Mouse (Mus musculus) cerebellum, adult 2 months (tissue): Measurements from ENCODE around the gene Pdk4.

Experiments
- CTCF ChIP-seq: fragments of 200-500 bp; IDR thresholded peaks from 2 replicates; pipeline ENCODE4 v1.5.1; 2011; ENCODE audit warnings: low read depth, mild to moderate bottlenecking, control low read depth, low read length, moderate library complexity, borderline replicate concordance; ENCODE audit not compliant: insufficient read depth
- POLR2A ChIP-seq: fragments of 200-500 bp; IDR thresholded peaks from 2 replicates; pipeline ENCODE4 v1.6.1; 2011; ENCODE audit warnings: low read length, control low read depth, borderline replicate concordance; ENCODE audit not compliant: insufficient read depth

GRCm38 (mm10) chr6:5443104-5443863 is 52.8 kb downstream of the Pdk4 start:
- TF ChIP-seq CTCF, result no peak
- no peak for TF ChIP-seq POLR2A
